Mouse (Mus musculus): Measurements from ENCODE around the gene Ftl1-ps1. TPM values are rescaled to one million over a fixed set of nuclear protein-coding genes. Genes with fewer than 3 reads are reported as not detected.
A peak's percentile ranks its signal among the peaks of the same experiment; 100 is the strongest.

The Ftl1-ps1 gene
- 185 and 186 TPM in 2 replicates for polyA plus RNA-seq (2015; fragmentation: Nextera tagmentation; extraction: Ambion mirVana)

DNA sequence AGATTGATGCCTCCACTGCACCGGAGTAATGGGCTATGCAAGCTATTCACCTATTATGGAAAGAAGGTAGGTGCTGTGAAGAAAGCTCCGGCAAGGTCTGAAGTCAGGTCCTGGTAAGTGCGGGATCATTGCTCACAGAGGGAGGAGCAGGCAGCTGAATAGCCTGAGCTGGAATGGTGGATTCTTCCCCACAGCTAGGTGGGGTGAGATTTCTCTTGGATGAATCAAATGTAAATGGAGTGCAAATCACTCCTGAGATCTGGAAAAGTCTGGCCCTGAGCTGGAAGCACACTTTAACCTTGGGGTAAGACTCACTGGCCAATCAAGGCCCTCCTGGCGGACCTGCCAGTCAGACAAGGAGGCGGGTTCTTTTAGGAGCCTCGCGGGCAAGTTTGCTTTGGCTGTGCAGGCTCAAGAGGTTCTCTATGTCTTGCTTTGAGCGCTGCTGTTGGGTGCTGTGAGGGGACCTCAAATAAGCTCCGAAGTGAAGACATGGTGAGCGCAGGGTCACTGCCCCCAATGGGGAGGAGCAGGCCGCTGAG lies at the start of gene Ftl1-ps1:
TSS of gene Ftl1-ps1 (plus strand) at position 397 of the 542 bp plus-strand sequence.
- DNase-seq (ENCODE audit: low spot score) (peak; percentile 10), ATAC-seq (replicated peaks; ENCODE audit: low FRiP score, low read depth) (peak; percentile 77)
- no peak within 1 kb of the TSS for H3K9ac ChIP-seq (ENCODE audit: low read depth, low read length)
- no peak for TF ChIP-seq CTCF (IDR thresholded peaks at IDR 0.05; ENCODE audit: low read depth)
- no peak within 1 kb of the TSS for H3K27ac ChIP-seq
- no peaks in the 10 kb centered on the region for H3K36me3 ChIP-seq (ENCODE audit: insufficient read depth, low read length)
- H3K27me3 ChIP-seq (ENCODE audit: insufficient read depth, low read length): no peaks in the 10 kb centered on the region
- H3K4me3 ChIP-seq (replicated peaks; ENCODE audit: low read depth, low read length): no peak within 1 kb of the TSS
- no peaks in the 10 kb centered on the region for H3K9me3 ChIP-seq (replicated peaks; ENCODE audit: low read length)
- WGBS: 12% methylated on average over 11 of the region's 11 CpGs
- H3K4me1 ChIP-seq (replicated peaks; ENCODE audit: insufficient read depth, low read length): no peaks in the 10 kb centered on the region
- H3K4me2 ChIP-seq (ENCODE audit: low read length): peak within 1 kb of the TSS; percentile 41

GRCm38 (mm10) chr13:74350435-74350906 lies 49.0 kb upstream of the Ftl1-ps1 start:
- ATAC-seq (replicated peaks; ENCODE audit: low FRiP score, low read depth): no peak
- DNase-seq (ENCODE audit: low spot score): no peak
- Histone ChIP-seq H3K4me3 (replicated peaks; ENCODE audit: low read depth, low read length) (peak overlapping the region; percentile 75), H3K9me3 (replicated peaks; ENCODE audit: low read length) (no peaks in the 10 kb centered on the region), H3K36me3 (ENCODE audit: insufficient read depth, low read length) (0 out of 2 replicates have a peak, but pooled peaks cover 13% of the 10 kb centered on the region), H3K27ac (peak overlapping the region; percentile 93), H3K27me3 (ENCODE audit: insufficient read depth, low read length) (no peaks in the 10 kb centered on the region), H3K4me1 (replicated peaks; ENCODE audit: insufficient read depth, low read length) (peaks cover 8% of the 10 kb centered on the region), H3K4me2 (ENCODE audit: low read length) (peak overlapping the region; percentile 62), H3K9ac (ENCODE audit: low read depth, low read length) (peak overlapping the region; percentile 90)
- no peak for TF ChIP-seq CTCF (IDR thresholded peaks at IDR 0.05; ENCODE audit: low read depth)
- WGBS: 2% methylated on average over 15 of the region's 15 CpGs

GRCm38 (mm10) chr13:74356491-74356890 lies 43.0 kb upstream of the Ftl1-ps1 start:
- no peak overlapping the region for H3K4me3 ChIP-seq (replicated peaks; ENCODE audit: low read depth, low read length)
- no peak for TF ChIP-seq CTCF (IDR thresholded peaks at IDR 0.05; ENCODE audit: low read depth)
- H3K4me1 ChIP-seq (replicated peaks; ENCODE audit: insufficient read depth, low read length): no peaks in the 10 kb centered on the region
- no peak overlapping the region for H3K4me2 ChIP-seq (ENCODE audit: low read length)
- no peaks in the 10 kb centered on the region for H3K9me3 ChIP-seq (replicated peaks; ENCODE audit: low read length)
- ATAC-seq (replicated peaks; ENCODE audit: low FRiP score, low read depth) (no peak), DNase-seq (ENCODE audit: low spot score) (no peak)
- 99% methylated on average over 13 of the region's 13 CpGs for WGBS
- H3K27me3 ChIP-seq (ENCODE audit: insufficient read depth, low read length): no peaks in the 10 kb centered on the region
- H3K27ac ChIP-seq: no peak overlapping the region
- no peak overlapping the region for H3K9ac ChIP-seq (ENCODE audit: low read depth, low read length)
- peaks cover 35% of the 10 kb centered on the region; the same call in 1 of the 2 replicates for H3K36me3 ChIP-seq (ENCODE audit: insufficient read depth, low read length)

- ATAC-seq (replicated peaks; ENCODE audit: low FRiP score, low read depth) (no peak), DNase-seq (ENCODE audit: low spot score) (no peak)
- TF ChIP-seq CTCF (IDR thresholded peaks at IDR 0.05; ENCODE audit: low read depth): no peak
- Histone ChIP-seq H3K27ac (no peak overlapping the region), H3K36me3 (ENCODE audit: insufficient read depth, low read length) (peaks cover 15% of the 10 kb centered on the region; the same call in 1 of the 2 replicates), H3K4me3 (replicated peaks; ENCODE audit: low read depth, low read length) (no peak overlapping the region), H3K4me2 (ENCODE audit: low read length) (no peak overlapping the region), H3K4me1 (replicated peaks; ENCODE audit: insufficient read depth, low read length) (no peaks in the 10 kb centered on the region), H3K27me3 (ENCODE audit: insufficient read depth, low read length) (no peaks in the 10 kb centered on the region), H3K9ac (ENCODE audit: low read depth, low read length) (no peak overlapping the region), H3K9me3 (replicated peaks; ENCODE audit: low read length) (no peaks in the 10 kb centered on the region)
- WGBS: 78% methylated on average over 2 of the region's 2 CpGs
These were observed 37.3 kb upstream of the Ftl1-ps1 start for GRCm38 (mm10) chr13:74362218-74362617.

- Histone ChIP-seq H3K4me1 (replicated peaks; ENCODE audit: insufficient read depth, low read length) (no peaks in the 10 kb centered on the region), H3K36me3 (ENCODE audit: insufficient read depth, low read length) (peaks cover 13% of the 10 kb centered on the region; the same call in 1 of the 2 replicates), H3K9me3 (replicated peaks; ENCODE audit: low read length) (no peaks in the 10 kb centered on the region), H3K27ac (no peak overlapping the region), H3K9ac (ENCODE audit: low read depth, low read length) (no peak overlapping the region), H3K4me2 (ENCODE audit: low read length) (no peak overlapping the region), H3K4me3 (replicated peaks; ENCODE audit: low read depth, low read length) (no peak overlapping the region), H3K27me3 (ENCODE audit: insufficient read depth, low read length) (no peaks in the 10 kb centered on the region)
- 87% methylated on average over 13 of the region's 13 CpGs for WGBS
- ATAC-seq (replicated peaks; ENCODE audit: low FRiP score, low read depth) (peak; percentile 23; the same call in 1 of the 2 replicates), DNase-seq (ENCODE audit: low spot score) (no peak)
- no peak for TF ChIP-seq CTCF (IDR thresholded peaks at IDR 0.05; ENCODE audit: low read depth)
These were observed 36.2 kb upstream of the Ftl1-ps1 start for GRCm38 (mm10) chr13:74363176-74363858.

- H3K9me3 ChIP-seq (replicated peaks; ENCODE audit: low read length): no peaks in the 10 kb centered on the region
- ATAC-seq (replicated peaks; ENCODE audit: low FRiP score, low read depth): no peak; the same call in 1 of the 2 replicates
- H3K4me2 ChIP-seq (ENCODE audit: low read length): no peak within 1 kb of the TSS
- no peaks in the 10 kb centered on the region for H3K27me3 ChIP-seq (ENCODE audit: insufficient read depth, low read length)
- TF ChIP-seq CTCF (IDR thresholded peaks at IDR 0.05; ENCODE audit: low read depth): no peak
- no peak within 1 kb of the TSS for H3K4me3 ChIP-seq (replicated peaks; ENCODE audit: low read depth, low read length)
- H3K9ac ChIP-seq (ENCODE audit: low read depth, low read length): no peak within 1 kb of the TSS
- WGBS: 53% methylated on average over 8 of the region's 8 CpGs
- no peaks in the 10 kb centered on the region for H3K4me1 ChIP-seq (replicated peaks; ENCODE audit: insufficient read depth, low read length)
- peaks cover 9% of the 10 kb centered on the region; the same call in 1 of the 2 replicates for H3K36me3 ChIP-seq (ENCODE audit: insufficient read depth, low read length)
- no peak for DNase-seq (ENCODE audit: low spot score)
- no peak within 1 kb of the TSS for H3K27ac ChIP-seq
These were observed 35.6 kb upstream of the Ftl1-ps1 start, which contains the start of gene Lrrc14b for GRCm38 (mm10) chr13:74363859-74364235. Gene Lrrc14b (minus strand): TSS chr13:74364005.

Measured in kidney, postnatal 0 days (tissue).